Mouse (Mus musculus) kidney, postnatal 0 days (tissue): ENCODE measurements around the gene Ctrc. TPM values are rescaled to one million over a fixed set of nuclear protein-coding genes. Genes with fewer than 3 reads are reported as not detected.
A peak's percentile ranks its signal among the peaks of the same experiment; 100 is the strongest.

Experiments used
- ATAC-seq: fragments of 200-750 bp; cut with Nextera tagmentation; replicated peaks from 2 replicates; pipeline ENCODE4 v1.8.0; 2017; ENCODE audit warnings: low read depth, moderate number of reproducible peaks, moderate TSS enrichment, moderate library complexity; ENCODE audit not compliant: low FRiP score
- DNase-seq: peaks from one replicate; pipeline ENCODE4 v3.0.0-alpha.2; 2016; ENCODE audit warnings: low spot score
- H3K27ac ChIP-seq: fragments of 300-500 bp; sonication (generic); 2 replicates; pipeline ENCODE4 v1.5.1; 2014; ENCODE audit warnings: mild to moderate bottlenecking
- H3K27me3 ChIP-seq: fragments of 300-500 bp; sonication (generic); 2 replicates; pipeline ENCODE4 v1.6.1; 2014; ENCODE audit warnings: low read length, mixed read lengths; ENCODE audit not compliant: insufficient read depth
- H3K36me3 ChIP-seq: fragments of 300-500 bp; sonication (generic); 2 replicates; pipeline ENCODE4 v1.6.1; 2014; ENCODE audit warnings: low read length, mixed read lengths; ENCODE audit not compliant: insufficient read depth
- H3K4me1 ChIP-seq: fragments of 300-500 bp; sonication (generic); replicated peaks from 2 replicates; pipeline ENCODE4 v1.6.1; 2014; ENCODE audit warnings: antibody characterized with exemption, low read length, mixed read lengths; ENCODE audit not compliant: insufficient read depth
- H3K4me2 ChIP-seq: fragments of 300-500 bp; sonication (generic); 2 replicates; pipeline ENCODE4 v1.6.1; 2014; ENCODE audit warnings: mild to moderate bottlenecking, low read length, moderate library complexity, mixed read lengths
- H3K4me3 ChIP-seq: fragments of 300-500 bp; sonication (generic); replicated peaks from 2 replicates; pipeline ENCODE4 v1.5.1; 2014; ENCODE audit warnings: low read depth, low read length
- H3K9ac ChIP-seq: fragments of 300-500 bp; sonication (generic); 2 replicates; pipeline ENCODE4 v1.6.1; 2014; ENCODE audit warnings: low read depth, low read length
- H3K9me3 ChIP-seq: fragments of 300-500 bp; sonication (generic); replicated peaks from 2 replicates; pipeline ENCODE4 v1.6.1; 2016; ENCODE audit warnings: low read length, inconsistent platforms, mixed read lengths
- CTCF ChIP-seq: IDR thresholded peaks from 2 replicates; pipeline ENCODE4 v1.5.1; 2016; ENCODE audit warnings: antibody characterized with exemption, low read depth, mild to moderate bottlenecking, moderate library complexity
- WGBS: fragments of 180-500 bp; shearing (Covaris S2); extraction: QIAGEN DNeasy Blood & Tissue Kit; methylation state at CpG from one replicate; pipeline ENCODE4 v1.1.7; 2014; 5-methylcytosine and 5-hydroxymethylcytosine counted together
- polyA plus RNA-seq: library from polyadenylated mRNA; unstranded; fragments of >200 nt; fragmentation: Nextera tagmentation; extraction: Ambion mirVana; gene quantifications from 2 replicates; pipeline ENCODE4 v1.2.1, GENCODE M21; 2015

Ctrc gene
- polyA plus RNA-seq, 1 experiment from 2014 or later: not detected

DNA sequence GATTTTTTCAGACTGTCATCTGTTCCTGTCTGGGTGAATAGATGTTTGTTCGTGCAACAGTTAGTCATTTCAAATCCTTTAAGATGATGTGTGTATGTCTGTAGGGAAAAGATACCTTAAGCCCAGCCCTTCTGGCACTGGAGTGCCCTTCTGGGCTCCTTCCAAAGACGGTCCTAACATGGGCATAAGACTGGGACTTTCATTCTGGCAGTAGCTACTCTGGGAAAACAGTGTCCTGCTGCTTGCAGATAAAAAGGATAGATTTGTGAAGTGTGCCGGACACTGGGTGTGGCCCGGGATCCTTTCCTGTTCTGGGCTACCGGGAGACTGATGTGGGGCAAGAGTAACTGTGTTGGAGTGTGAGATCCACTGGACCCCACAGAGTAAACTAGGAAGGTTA lies 35.8 kb upstream of the Ctrc start:
- Histone ChIP-seq H3K4me2 (no peak overlapping the region), H3K9ac (no peak overlapping the region), H3K4me3 (no peak overlapping the region), H3K4me1 (peaks cover 8% of the 10 kb centered on the region; the same call in 1 of the 2 replicates), H3K36me3 (no peaks in the 10 kb centered on the region), H3K27ac (no peak overlapping the region), H3K9me3 (no peaks in the 10 kb centered on the region), H3K27me3 (no peaks in the 10 kb centered on the region)
- ATAC-seq (no peak), DNase-seq (no peak)
- 56% methylated on average over 5 of the region's 5 CpGs for WGBS
- no peak for TF ChIP-seq CTCF

- no peak overlapping the region for H3K4me2 ChIP-seq
- H3K4me1 ChIP-seq: peaks cover 8% of the 10 kb centered on the region; the same call in 1 of the 2 replicates
- H3K9ac ChIP-seq: no peak overlapping the region
- WGBS: 44% methylated on average over 10 of the region's 10 CpGs
- no peaks in the 10 kb centered on the region for H3K9me3 ChIP-seq
- no peaks in the 10 kb centered on the region for H3K36me3 ChIP-seq
- no peaks in the 10 kb centered on the region for H3K27me3 ChIP-seq
- no peak for TF ChIP-seq CTCF
- ATAC-seq: no peak
- H3K27ac ChIP-seq: no peak overlapping the region
- DNase-seq: no peak
- no peak overlapping the region for H3K4me3 ChIP-seq
Measured at GRCm38 (mm10) chr4:141881289-141881914, 35.2 kb upstream of the Ctrc start.

- H3K4me2 ChIP-seq: no peak overlapping the region
- TF ChIP-seq CTCF: no peak
- H3K27ac ChIP-seq: no peak overlapping the region
- ATAC-seq: no peak
- H3K27me3 ChIP-seq: no peaks in the 10 kb centered on the region
- H3K4me1 ChIP-seq: peaks cover 8% of the 10 kb centered on the region; the same call in 1 of the 2 replicates
- no peak overlapping the region for H3K4me3 ChIP-seq
- 64% methylated on average over 9 of the region's 9 CpGs for WGBS
- no peaks in the 10 kb centered on the region for H3K9me3 ChIP-seq
- no peak for DNase-seq
- H3K36me3 ChIP-seq: no peaks in the 10 kb centered on the region
- H3K9ac ChIP-seq: no peak overlapping the region
Measured at GRCm38 (mm10) chr4:141879875-141880274, 33.7 kb upstream of the Ctrc start.

DNA sequence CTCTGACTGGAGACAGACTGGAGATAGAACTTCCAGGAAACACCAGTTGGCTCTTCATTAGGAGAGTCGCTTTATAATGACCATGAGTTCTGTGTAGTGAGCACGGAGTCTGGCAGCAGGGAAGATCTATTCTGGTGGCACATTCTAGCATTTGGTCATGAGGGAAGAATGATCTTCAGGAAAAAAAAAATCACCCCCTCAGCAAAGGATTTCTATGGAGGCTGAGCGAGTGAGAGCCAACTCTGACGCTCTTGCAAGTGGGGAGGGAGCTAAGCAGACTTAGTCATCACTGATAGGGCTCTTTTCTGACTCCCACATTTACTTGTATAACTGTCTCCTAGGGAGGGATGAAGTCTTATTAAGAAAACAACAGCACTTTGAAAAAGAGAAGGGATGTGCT lies 32.9 kb upstream of the Ctrc start:
- no peaks in the 10 kb centered on the region for H3K9me3 ChIP-seq
- H3K4me1 ChIP-seq: peaks cover 8% of the 10 kb centered on the region; the same call in 1 of the 2 replicates
- no peak overlapping the region for H3K9ac ChIP-seq
- ATAC-seq (no peak), DNase-seq (no peak)
- no peak for TF ChIP-seq CTCF
- H3K27ac ChIP-seq: no peak overlapping the region
- WGBS: 62% methylated on average over 4 of the region's 4 CpGs
- H3K4me3 ChIP-seq: no peak overlapping the region
- H3K36me3 ChIP-seq: no peaks in the 10 kb centered on the region
- no peak overlapping the region for H3K4me2 ChIP-seq
- no peaks in the 10 kb centered on the region for H3K27me3 ChIP-seq

DNA sequence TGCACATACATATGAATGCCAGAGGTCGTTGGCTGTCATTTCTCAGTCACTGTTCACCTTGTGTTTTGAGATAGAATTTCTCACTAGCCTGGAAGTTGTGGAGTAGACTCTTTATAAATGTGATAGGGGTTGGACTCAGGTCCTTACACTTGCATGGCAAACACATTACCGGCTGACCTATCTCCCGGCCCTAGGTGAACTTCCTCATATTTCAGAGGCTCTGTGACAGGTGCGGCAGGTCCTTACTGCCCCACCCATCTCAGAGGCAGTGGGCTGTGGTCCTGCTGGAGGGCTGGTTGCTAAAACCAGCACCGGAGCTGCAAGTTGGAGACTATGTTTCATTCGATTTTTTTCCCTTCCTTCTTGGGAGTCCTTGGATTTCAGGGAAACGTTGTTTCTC lies 32.5 kb upstream of the Ctrc start:
- WGBS: 45% methylated on average over 7 of the region's 7 CpGs
- no peak overlapping the region for H3K27ac ChIP-seq
- H3K4me2 ChIP-seq: no peak overlapping the region

DNA sequence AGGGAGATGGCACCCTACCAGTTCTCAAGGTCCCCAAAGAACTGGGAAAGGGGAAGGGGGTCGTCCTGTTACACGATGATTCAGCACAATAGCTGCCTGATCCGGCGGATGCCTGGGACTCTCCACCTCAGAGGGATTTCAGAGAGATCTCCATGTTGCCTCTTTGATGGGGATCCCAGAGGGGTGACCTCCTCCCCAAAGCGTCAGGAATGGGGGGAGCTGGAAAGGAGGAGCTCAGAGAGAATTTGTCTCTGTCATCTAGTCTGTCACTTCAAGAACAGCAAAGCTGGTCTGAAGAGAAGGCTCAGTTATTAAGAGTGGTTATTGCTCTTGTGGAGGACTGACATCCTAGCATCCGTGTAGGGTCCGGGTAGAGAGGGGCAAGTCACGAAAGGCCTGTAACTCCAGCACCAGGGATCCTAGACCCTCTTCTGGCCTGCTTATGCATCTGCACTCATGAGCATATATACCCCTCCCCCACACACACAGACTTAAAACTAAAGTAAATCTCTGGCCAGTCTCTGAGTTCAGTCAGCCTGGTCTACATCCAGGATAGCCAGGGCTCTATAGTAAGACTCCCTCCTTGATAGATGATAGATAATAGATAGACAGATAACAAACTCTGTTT lies 29.4 kb upstream of the Ctrc start:
- peaks cover 10% of the 10 kb centered on the region; the same call in 1 of the 2 replicates for H3K4me1 ChIP-seq
- no peaks in the 10 kb centered on the region for H3K36me3 ChIP-seq
- peak; percentile 54 for DNase-seq
- peak overlapping the region; percentile 71 for H3K4me3 ChIP-seq
- H3K4me2 ChIP-seq: peak overlapping the region; percentile 99
- 20% methylated on average over 8 of the region's 8 CpGs for WGBS
- H3K9me3 ChIP-seq: no peaks in the 10 kb centered on the region
- H3K9ac ChIP-seq: no peak overlapping the region
- no peak for ATAC-seq
- H3K27ac ChIP-seq: no peak overlapping the region
- peak; percentile 5; the same call in 1 of the 2 replicates for TF ChIP-seq CTCF
- H3K27me3 ChIP-seq: no peaks in the 10 kb centered on the region

More for the DNA sequence above, 32.5 kb upstream of the Ctrc start:
- no peak overlapping the region for H3K4me3 ChIP-seq
- no peaks in the 10 kb centered on the region for H3K9me3 ChIP-seq
- no peaks in the 10 kb centered on the region for H3K36me3 ChIP-seq
- no peaks in the 10 kb centered on the region for H3K27me3 ChIP-seq
- DNase-seq (no peak), ATAC-seq (no peak)
- no peak for TF ChIP-seq CTCF
- peaks cover 8% of the 10 kb centered on the region for H3K4me1 ChIP-seq
- H3K9ac ChIP-seq: no peak overlapping the region
